Mouse (Mus musculus): ENCODE data around the gene Adk. TPM values are rescaled to one million over a fixed set of nuclear protein-coding genes. Genes with fewer than 3 reads are reported as not detected.

Adk gene
- total and polyA plus RNA-seq, 3 experiments: 69.0 to 479 (median 102) TPM

- H3K9me3 ChIP-seq (replicated peaks; ENCODE audit: insufficient read depth, low read length): no peaks in the 10 kb centered on the region
- no peaks in the 10 kb centered on the region for H3K79me2 ChIP-seq (ENCODE audit: control insufficient read depth, insufficient read depth, low read length, poor library complexity)
- no peak overlapping the region for H3K4me3 ChIP-seq (ENCODE audit: control insufficient read depth in 1 of 2, insufficient read depth in 1 of 2, low read depth in 2 of 2, low read length in 2 of 2)
- no peaks in the 10 kb centered on the region for H3K36me3 ChIP-seq (ENCODE audit: control insufficient read depth in 1 of 2, insufficient read depth in 2 of 2, low read length in 2 of 2)
- H3K27me3 ChIP-seq (ENCODE audit: control insufficient read depth in 1 of 2, insufficient read depth in 2 of 2, low read length in 2 of 2): no peaks in the 10 kb centered on the region
- no peak overlapping the region for H3K9ac ChIP-seq (ENCODE audit: control insufficient read depth, low read depth, low read length, poor library complexity, severe bottlenecking)
- H3K27ac ChIP-seq (ENCODE audit: control insufficient read depth, low read depth, low read length): no peak overlapping the region
- H3K4me1 ChIP-seq (ENCODE audit: control insufficient read depth in 1 of 2, insufficient read depth in 2 of 2, low read length in 2 of 2): no peaks in the 10 kb centered on the region
- DNase-seq (ENCODE audit: low read depth, low spot score): no peak
- TF ChIP-seq MYC (IDR thresholded peaks at IDR 0.05; ENCODE audit: low read depth, low read length): no peak
- no peak for TF ChIP-seq GATA1 (IDR thresholded peaks at IDR 0.05; ENCODE audit: low read depth, low read length)
- TF ChIP-seq ZNF384 (IDR thresholded peaks at IDR 0.05; ENCODE audit: low read depth, low read length): no peak
These were observed 366.0 kb downstream of the Adk start for GRCm38 (mm10) chr14:21418332-21418731.

DNA sequence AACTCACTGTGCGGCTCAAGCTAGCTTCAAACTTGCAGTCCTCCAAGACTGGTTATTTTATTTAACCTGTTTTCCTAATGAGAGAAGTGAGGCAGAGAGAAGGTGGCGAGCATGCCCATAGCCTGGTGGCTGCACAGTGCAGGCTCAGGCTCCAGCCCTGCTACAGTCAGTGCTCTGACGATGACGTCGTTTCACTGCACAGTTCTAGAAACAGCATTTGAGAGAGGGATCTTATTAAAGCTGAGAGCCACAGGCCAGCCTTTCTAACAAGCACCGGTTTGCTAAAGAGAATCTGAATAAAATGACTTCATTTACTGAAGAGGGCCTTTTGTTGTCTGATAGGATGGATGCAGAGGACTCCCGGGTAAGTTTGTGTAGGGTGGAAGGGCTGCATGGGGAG is 375.0 kb downstream of the Adk start:
- Histone ChIP-seq H3K9me3 (replicated peaks; ENCODE audit: insufficient read depth, low read length) (no peaks in the 10 kb centered on the region), H3K36me3 (ENCODE audit: control insufficient read depth in 1 of 2, insufficient read depth in 2 of 2, low read length in 2 of 2) (no peaks in the 10 kb centered on the region), H3K27me3 (ENCODE audit: control insufficient read depth in 1 of 2, insufficient read depth in 2 of 2, low read length in 2 of 2) (no peaks in the 10 kb centered on the region), H3K4me3 (ENCODE audit: control insufficient read depth in 1 of 2, insufficient read depth in 1 of 2, low read depth in 2 of 2, low read length in 2 of 2) (no peak overlapping the region), H3K27ac (ENCODE audit: control insufficient read depth, low read depth, low read length) (no peak overlapping the region), H3K9ac (ENCODE audit: control insufficient read depth, low read depth, low read length, poor library complexity, severe bottlenecking) (no peak overlapping the region), H3K4me1 (ENCODE audit: control insufficient read depth in 1 of 2, insufficient read depth in 2 of 2, low read length in 2 of 2) (no peaks in the 10 kb centered on the region), H3K79me2 (ENCODE audit: control insufficient read depth, insufficient read depth, low read length, poor library complexity) (no peaks in the 10 kb centered on the region)
- DNase-seq (ENCODE audit: low read depth, low spot score): no peak
- TF ChIP-seq E2F4 (IDR thresholded peaks at IDR 0.05; ENCODE audit: borderline replicate concordance, low read depth, low read length) (no peak), CHD1 (IDR thresholded peaks at IDR 0.05; ENCODE audit: low read depth, low read length) (no peak), NRF1 (IDR thresholded peaks at IDR 0.05; ENCODE audit: insufficient read depth, low read depth, low read length, poor library complexity, severe bottlenecking) (no peak), SIN3A (IDR thresholded peaks at IDR 0.05; ENCODE audit: low read length) (no peak), CTCF (IDR thresholded peaks at IDR 0.05 in 2 of 3, conservative IDR thresholded peaks at IDR 0.05 in 1 of 3; ENCODE audit: control insufficient read depth in 1 of 3, insufficient read depth in 1 of 3, low read depth in 2 of 3, low read length in 3 of 3, poor library complexity in 1 of 3, severe bottlenecking in 1 of 3) (no peak), SMC3 (IDR thresholded peaks at IDR 0.05; ENCODE audit: low read depth, low read length) (no peak), MXI1 (IDR thresholded peaks at IDR 0.05; ENCODE audit: low read depth, low read length) (no peak), HCFC1 (IDR thresholded peaks at IDR 0.05; ENCODE audit: low read depth, low read length) (no peak), ZKSCAN1 (IDR thresholded peaks at IDR 0.05; ENCODE audit: low read depth, low read length) (no peak), ZMIZ1 (IDR thresholded peaks at IDR 0.05; ENCODE audit: low read depth, low read length) (no peak), RAD21 (IDR thresholded peaks at IDR 0.05; ENCODE audit: low read depth, low read length) (no peak), NELFE (IDR thresholded peaks at IDR 0.05; ENCODE audit: low read depth, low read length) (no peak), MAZ (IDR thresholded peaks at IDR 0.05; ENCODE audit: low read depth, low read length) (no peak), KAT2A (conservative IDR thresholded peaks at IDR 0.05; ENCODE audit: low read depth, low read length) (no peak), GATA1 (IDR thresholded peaks at IDR 0.05; ENCODE audit: low read depth, low read length) (no peak), POLR2AphosphoS5 (IDR thresholded peaks at IDR 0.05; ENCODE audit: borderline replicate concordance, low read depth, low read length) (no peak), BHLHE40 (IDR thresholded peaks at IDR 0.05; ENCODE audit: borderline replicate concordance, low read depth, low read length) (no peak), EP300 (IDR thresholded peaks at IDR 0.05; ENCODE audit: low read depth in 1 of 2, low read length in 2 of 2) (no peak)
